Mouse (Mus musculus) right cerebral cortex, postnatal 10 days (tissue): ENCODE measurements around the gene Ywhah.

ENCODE experiments used
- DNase-seq, 2 experiments: peaks; one replicate each; pipeline ENCODE4 v3.0.0; 2021; ENCODE audit warnings: low spot score in 2 of 2

Ywhah gene

DNA sequence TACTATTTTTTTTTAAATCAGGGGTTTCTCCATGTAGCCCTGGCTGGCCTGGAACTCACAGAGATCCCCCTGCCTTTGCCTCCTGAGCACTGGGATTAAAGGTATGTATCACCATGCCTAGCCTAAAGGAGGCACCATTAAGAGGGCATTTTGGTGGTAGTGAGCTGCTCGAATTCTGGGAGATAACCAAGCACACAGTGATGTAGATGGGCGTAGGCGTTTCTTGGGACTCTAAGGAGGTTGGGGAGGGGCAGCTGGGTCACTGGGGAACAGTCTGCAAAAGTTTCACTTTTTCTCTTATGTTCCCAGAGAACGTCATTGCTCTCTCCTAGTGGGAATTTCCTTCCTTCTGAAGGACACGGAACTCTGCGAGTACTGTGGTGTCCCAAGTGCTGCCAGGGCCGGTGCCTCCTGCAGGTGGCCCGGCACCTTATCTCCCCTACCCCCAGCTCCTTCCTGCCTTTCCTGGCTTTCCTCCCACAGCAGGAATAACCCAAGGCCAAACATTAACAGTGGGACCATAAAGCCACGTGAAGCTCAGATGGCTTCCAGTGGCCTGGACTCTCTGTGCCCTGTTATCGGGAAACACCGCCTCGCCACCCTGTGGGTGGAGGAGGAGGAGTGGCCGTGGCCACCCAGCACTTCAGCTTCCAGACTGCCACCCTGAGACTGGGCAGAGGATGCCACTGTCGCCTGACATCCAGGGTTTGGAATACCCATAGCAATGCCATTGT, 34.4 kb downstream of the Ywhah start:
- DNase-seq, result no peak

GRCm38 (mm10) chr5:33056126-33056765, 37.6 kb downstream of the Ywhah start:
- no peak for DNase-seq

DNA sequence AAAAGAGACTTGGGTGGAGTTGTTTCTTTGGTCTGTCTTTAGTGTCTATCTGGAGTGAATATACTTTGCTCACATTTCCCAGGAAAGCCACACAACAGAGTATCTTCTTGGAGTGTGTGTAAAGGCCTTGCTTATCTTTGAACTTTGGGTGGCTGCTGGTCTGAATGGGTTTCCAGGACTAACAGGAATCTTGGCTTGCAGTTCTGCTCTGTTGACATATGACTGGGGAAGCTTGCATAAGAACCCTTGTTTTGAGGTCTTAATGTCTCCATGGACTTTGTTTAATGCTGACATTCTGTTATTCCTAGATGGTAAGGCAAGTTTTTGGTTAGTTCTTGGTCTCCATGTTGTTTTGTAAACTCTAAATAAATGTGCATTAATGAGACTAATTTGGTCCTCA, 51.5 kb downstream of the Ywhah start:
- no peak for DNase-seq

- DNase-seq, result no peak
Measured at GRCm38 (mm10) chr5:33076490-33077191, 58.0 kb downstream of the Ywhah start.
